Mouse (Mus musculus) macrophage (primary cell): ENCODE measurements around the gene Bcl2. TPM values are rescaled to one million over a fixed set of nuclear protein-coding genes. Genes with fewer than 3 reads are reported as not detected.
A peak's percentile ranks its signal among the peaks of the same experiment; 100 is the strongest.

Source experiments
- H3K27ac ChIP-seq: fragments of 350-480 bp; formaldehyde crosslinking; 2 replicates; pipeline ENCODE4 v1.9.0; 2021
- H3K36me3 ChIP-seq: fragments of 350-480 bp; formaldehyde crosslinking; 2 replicates; pipeline ENCODE4 v1.9.0; 2021; ENCODE audit errors: inconsistent target
- H3K4me3 ChIP-seq: fragments of 350-480 bp; formaldehyde crosslinking; 2 replicates; pipeline ENCODE4 v1.9.0; 2021; ENCODE audit errors: inconsistent target
- H3K79me2 ChIP-seq: fragments of 350-480 bp; formaldehyde crosslinking; 2 replicates; pipeline ENCODE4 v1.9.0; 2021; ENCODE audit errors: inconsistent target
- WGBS: methylation state at CpG from one replicate; pipeline ENCODE4 v1.1.7; 2026; ENCODE audit warnings: inconsistent platforms; ENCODE audit not compliant: missing documents; 5-methylcytosine and 5-hydroxymethylcytosine counted together
- polyA plus RNA-seq: library from polyadenylated mRNA; stranded (reverse); fragments of 250-400 nt; gene quantifications from 3 replicates; pipeline ENCODE4 v1.2.4, GENCODE M21; 2018; ENCODE audit warnings: inconsistent platforms

The Bcl2 gene
- polyA plus RNA-seq, 1 experiment from 2014 or later = 3.0 TPM

DNA sequence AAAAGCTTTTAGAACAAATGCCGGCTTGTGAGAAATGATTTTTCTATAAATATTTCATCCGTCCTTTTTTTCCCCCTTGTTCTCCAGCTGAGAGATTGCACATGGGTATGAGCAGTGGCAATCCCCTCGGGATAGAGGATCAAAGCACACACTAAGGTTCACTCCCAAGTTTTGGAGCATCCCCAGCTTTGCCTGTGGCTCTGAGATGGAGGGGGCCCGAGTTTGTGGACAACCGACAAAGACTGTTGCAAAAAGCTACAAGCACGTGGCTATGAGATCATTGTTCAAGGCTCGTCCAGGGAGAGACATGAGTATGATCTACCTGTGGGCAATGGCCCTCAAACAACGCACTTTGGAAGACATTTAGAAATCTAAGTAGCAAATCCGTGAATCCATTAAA lies 184.5 kb downstream of the Bcl2 start:
- no peak overlapping the region for H3K27ac ChIP-seq
- H3K4me3 ChIP-seq = no peak overlapping the region
- no peaks in the 10 kb centered on the region for H3K79me2 ChIP-seq
- WGBS = 97% methylated on average over 9 of the region's 9 CpGs
- H3K36me3 ChIP-seq = no peaks in the 10 kb centered on the region

DNA sequence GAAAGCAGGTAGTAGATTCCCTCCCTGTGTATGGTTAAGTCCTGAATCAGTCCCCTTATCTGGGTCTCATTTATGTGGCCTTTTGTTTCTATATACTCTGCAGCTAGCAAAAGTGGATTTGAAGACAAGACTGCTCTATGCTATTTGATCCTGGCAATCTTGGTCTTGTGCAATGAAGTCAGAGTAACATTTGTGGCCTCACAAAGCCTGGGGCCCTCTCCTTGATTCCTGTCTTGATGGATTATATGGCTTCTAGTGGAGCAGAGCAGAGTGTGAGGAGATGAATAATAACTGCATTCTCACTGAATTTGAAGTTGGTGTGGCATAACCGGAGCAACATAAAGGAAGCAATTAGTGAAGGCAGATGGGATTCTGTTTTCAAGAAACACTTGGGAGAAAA lies 186.5 kb downstream of the Bcl2 start:
- no peaks in the 10 kb centered on the region for H3K36me3 ChIP-seq
- 93% methylated on average over 1 of the region's 1 CpGs for WGBS
- H3K27ac ChIP-seq = no peak overlapping the region
- H3K79me2 ChIP-seq = no peaks in the 10 kb centered on the region
- no peak overlapping the region for H3K4me3 ChIP-seq

DNA sequence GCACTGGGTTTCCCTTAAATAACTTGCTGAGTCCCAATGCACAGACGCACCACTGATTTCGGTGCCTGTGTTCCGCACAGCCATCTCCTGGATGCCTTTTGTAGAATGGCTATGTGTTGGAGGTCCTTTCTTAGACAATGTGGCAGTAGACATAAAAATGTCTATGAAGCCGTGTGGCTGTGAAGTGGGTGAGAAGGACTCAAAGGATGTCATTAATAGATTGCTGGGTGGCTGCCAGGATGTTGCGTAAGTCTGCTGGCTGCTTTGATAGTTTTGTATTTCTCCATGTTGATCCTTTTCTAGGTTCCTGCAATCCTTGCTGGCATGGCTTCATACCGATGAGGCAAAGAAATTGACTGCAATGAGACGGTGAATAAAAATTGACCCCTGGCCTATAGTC lies 187.3 kb downstream of the Bcl2 start:
- H3K79me2 ChIP-seq = no peaks in the 10 kb centered on the region
- no peak overlapping the region for H3K27ac ChIP-seq
- no peaks in the 10 kb centered on the region for H3K36me3 ChIP-seq
- WGBS = 60% methylated on average over 7 of the region's 7 CpGs
- no peak overlapping the region for H3K4me3 ChIP-seq

DNA sequence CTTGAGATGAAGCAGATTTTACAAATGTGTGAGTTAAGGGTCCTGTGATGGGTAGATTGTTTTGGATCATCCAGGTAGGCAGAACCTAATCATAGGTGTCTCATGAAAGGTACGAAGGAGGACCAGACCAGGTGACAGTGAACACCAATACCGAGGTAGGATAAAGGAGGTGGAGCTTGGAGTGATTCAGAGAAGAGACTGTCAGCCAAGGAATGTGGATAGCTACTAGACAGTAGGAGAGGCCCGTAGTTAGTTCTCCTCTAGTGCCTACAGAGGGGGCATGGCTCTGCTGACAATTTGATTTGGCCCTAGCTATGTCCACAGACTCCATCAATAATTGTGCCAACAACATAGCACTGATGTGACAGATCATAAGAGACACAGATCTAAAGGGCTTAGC lies 188.0 kb downstream of the Bcl2 start:
- no peaks in the 10 kb centered on the region for H3K79me2 ChIP-seq
- no peak overlapping the region for H3K27ac ChIP-seq
- H3K4me3 ChIP-seq = no peak overlapping the region
- H3K36me3 ChIP-seq = no peaks in the 10 kb centered on the region
- WGBS = 87% methylated on average over 3 of the region's 3 CpGs

DNA sequence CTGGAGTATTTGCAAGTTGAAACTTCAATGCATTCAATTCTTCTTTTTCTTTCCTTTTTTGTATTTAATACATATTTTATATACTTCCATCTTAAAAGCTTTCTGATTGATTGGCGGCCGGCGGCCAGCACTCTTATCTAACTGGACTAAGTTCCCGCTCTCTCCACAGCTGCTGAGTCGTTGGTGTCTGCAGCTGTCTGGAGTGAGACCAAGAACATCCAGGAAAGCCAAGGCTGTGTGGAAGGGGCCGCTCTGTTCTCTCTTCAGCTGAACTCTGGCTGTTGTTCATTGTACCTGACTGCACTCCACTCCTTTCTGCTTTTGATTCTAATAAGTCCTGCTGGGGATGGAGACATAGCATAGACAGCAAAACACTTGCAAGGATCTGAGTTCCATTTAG lies 190.3 kb downstream of the Bcl2 start:
- Histone ChIP-seq H3K4me3 (no peak overlapping the region), H3K36me3 (no peaks in the 10 kb centered on the region), H3K79me2 (no peaks in the 10 kb centered on the region), H3K27ac (no peak overlapping the region)
- 76% methylated on average over 6 of the region's 6 CpGs for WGBS

DNA sequence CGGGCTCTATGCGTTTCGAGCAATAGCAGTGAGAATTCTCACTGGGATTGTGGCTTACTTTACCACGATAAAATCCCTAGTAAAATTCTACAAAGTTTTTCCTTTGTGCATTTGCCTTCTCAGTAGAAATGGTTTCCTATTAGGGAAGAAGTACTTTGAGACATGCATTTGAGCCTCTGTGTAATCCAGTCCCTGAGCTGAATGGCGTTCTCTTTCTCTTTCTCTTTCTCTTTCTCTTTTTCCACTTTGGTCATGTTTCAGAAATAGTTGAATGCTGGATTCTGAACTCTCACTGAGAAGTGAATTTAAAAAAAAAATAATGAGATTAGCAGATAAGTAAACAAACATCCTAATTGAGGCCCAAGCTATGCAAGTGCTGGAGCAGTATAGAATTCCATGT lies 191.1 kb downstream of the Bcl2 start:
- Histone ChIP-seq H3K4me3 (no peak overlapping the region), H3K79me2 (no peaks in the 10 kb centered on the region), H3K36me3 (no peaks in the 10 kb centered on the region), H3K27ac (no peak overlapping the region)
- 89% methylated on average over 5 of the region's 5 CpGs for WGBS

DNA sequence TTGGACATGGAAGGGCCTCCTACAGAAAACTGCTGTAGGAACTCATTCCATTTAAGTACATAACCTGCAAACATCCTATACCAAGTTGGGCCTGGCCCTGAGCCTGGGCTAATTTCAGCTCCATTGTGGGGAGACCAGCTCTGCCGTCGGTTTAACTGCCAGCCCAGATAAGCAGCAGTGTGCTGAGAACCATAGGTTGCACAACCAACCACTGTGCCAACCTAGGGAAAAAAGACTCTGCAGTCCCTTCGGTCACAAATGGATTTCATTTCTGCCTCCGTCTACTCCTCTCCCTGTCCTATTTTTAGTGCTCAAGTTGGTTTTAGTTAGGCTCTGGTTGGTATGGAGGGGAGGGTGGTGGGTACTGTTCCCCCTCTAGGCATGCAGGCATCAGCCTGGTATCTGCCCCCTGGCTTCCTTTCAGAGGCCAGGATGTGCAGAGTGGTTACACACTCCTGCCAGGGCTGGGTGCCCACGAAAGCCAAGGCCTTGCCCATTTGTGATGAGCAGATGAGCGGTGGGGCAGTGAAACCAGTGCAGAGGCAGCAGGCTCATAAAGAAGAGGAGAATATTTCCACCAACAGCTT lies 196.4 kb downstream of the Bcl2 start:
- no peak overlapping the region for H3K27ac ChIP-seq
- 50% methylated on average over 6 of the region's 6 CpGs for WGBS
- H3K4me3 ChIP-seq = no peak overlapping the region
- H3K36me3 ChIP-seq = no peaks in the 10 kb centered on the region
- no peaks in the 10 kb centered on the region for H3K79me2 ChIP-seq

DNA sequence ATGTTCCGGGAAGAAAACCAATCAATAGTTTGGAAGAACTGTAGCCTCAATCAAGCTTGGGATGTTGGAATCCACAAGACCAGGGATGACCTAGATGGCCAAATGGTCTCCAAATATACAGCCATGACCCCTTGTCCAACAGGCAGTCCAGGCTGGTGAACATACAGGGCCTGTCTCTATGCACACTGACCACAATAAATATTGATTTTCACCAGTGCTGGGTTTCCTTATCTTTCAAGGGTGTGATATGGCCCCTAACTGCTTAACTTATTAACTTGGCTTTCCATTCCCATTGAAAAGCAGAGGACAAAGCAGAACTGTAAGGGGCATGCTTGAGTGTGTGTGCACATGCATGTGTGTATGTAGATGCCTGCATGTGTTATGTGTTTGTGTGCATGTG lies 197.0 kb downstream of the Bcl2 start:
- Histone ChIP-seq H3K27ac (no peak overlapping the region), H3K4me3 (no peak overlapping the region), H3K36me3 (no peaks in the 10 kb centered on the region), H3K79me2 (no peaks in the 10 kb centered on the region)
- WGBS = 86% methylated on average over 1 of the region's 1 CpGs

DNA sequence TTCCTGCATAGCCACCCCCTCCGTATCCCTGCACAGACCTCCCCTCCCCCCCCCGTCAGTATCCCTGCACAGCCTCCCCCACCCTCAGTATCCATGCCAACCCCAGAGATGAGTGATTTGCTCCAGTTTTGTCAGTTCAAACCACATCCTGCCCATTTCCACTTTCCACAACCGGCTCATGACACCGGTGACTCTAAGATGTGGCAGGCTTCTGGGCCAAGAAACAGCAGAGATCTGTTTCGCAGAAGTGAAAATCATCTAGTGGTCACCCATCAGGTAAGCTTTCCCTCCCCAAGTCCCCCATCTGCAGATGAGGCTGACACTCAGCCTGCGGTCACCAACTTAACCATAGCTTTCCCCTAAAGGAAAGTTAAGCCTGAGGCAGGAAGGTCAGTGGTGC lies 198.5 kb downstream of the Bcl2 start:
- H3K36me3 ChIP-seq = no peaks in the 10 kb centered on the region
- H3K79me2 ChIP-seq = no peaks in the 10 kb centered on the region
- H3K4me3 ChIP-seq = no peak overlapping the region
- WGBS = 39% methylated on average over 5 of the region's 6 CpGs
- no peak overlapping the region for H3K27ac ChIP-seq

DNA sequence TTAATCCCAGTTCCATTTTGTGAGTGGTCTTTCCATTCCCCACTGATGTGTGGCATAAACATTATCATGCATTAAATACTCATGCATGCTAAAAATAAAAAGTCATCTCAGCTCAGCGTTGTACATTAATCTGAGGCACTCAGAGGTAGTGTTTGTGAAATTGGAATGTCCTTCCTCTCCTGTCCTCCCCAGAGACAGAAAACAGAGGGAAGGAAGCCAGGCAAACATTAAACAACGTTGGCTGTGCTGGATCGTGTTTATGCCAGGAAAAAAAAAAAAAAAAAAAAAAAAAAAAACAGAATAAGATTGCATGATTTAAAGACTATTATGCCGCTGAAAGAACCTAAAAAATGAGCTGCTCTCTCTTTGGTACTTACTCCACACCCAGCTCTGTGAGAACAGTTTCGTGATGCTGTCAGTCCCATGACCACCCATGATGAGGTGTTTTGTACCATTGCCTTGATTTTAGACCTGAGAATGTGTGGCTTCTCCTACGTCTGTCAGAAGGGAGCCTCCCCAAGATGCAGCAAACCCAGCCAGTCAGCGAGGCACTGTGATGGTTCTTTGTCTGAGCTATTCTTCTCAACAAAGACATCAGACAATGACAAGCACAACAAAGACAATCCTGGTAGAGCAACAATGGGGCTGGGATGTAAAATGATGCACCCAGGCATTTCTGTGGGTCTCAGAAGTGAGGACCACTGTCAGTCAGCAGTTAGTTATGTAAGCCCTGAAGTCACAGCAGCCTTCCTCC lies 200.0 kb downstream of the Bcl2 start:
- 46% methylated on average over 6 of the region's 7 CpGs for WGBS
- no peak overlapping the region for H3K4me3 ChIP-seq

DNA sequence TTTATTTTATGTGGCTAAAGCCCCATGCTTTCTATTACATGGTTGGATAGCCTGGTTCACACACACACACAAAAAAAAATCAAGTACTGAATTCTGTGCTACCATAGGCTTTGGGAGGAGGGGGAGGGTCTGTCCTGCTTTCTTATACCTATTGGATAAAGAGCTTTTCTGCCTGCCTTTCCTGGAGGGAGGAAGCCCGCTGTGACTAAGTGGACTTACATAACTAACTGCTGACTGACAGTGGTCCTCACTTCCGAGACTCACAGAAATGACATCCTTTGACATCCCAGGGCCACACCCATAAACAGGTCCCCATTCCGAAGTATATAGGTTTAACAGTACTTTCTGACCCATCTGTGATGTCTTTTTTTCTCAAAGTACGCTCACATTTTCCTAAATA lies 200.6 kb downstream of the Bcl2 start:
- Histone ChIP-seq H3K79me2 (no peaks in the 10 kb centered on the region), H3K36me3 (no peaks in the 10 kb centered on the region), H3K4me3 (no peak overlapping the region), H3K27ac (no peak overlapping the region)
- 32% methylated on average over 4 of the region's 4 CpGs for WGBS

More for the DNA sequence above, 200.0 kb downstream of the Bcl2 start:
- H3K27ac ChIP-seq = no peak overlapping the region
- H3K36me3 ChIP-seq = no peaks in the 10 kb centered on the region
- H3K79me2 ChIP-seq = no peaks in the 10 kb centered on the region

DNA sequence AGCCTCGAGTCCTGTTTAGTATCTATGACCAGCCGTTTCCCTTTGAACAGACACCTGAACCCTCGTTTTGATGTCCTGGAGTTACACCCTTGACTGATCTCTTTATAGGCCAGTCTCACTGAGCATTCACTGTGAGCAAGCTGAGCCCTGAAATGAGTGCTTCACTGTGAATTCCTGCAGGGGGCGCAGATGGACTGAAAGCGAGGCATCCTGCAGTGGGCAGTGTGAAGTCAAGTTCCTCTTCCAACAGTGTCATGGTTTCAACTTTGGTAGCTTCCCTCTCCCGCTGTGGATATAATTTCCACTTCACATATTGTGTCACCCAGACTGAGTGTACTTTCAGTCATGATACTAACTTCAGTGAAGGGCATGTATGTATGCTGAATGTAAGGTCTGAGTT lies 202.5 kb downstream of the Bcl2 start:
- 5% methylated on average over 6 of the region's 6 CpGs for WGBS
- H3K27ac ChIP-seq = peak overlapping the region; percentile 28; the same call in 1 of the 2 replicates
- H3K36me3 ChIP-seq = no peaks in the 10 kb centered on the region
- no peaks in the 10 kb centered on the region for H3K79me2 ChIP-seq
- H3K4me3 ChIP-seq = no peak overlapping the region

DNA sequence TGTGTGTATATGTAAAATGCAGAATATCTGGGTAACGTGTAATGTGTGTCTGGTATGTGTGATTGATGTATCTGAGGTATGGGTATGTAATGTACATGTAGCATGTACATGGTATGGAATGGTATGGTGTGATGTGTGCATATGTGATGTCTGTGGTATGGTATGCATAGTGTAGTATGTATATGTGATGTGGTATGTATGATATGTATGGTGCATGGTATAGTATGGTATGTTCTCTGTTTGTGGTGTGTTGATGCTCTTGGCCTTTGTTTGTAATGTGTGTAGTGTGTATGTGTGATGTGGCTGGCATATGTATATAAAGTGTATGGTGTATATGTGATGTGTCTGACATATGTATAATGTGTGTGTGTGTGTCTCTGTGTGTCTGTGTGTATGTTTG lies 206.5 kb downstream of the Bcl2 start:
- Histone ChIP-seq H3K36me3 (no peaks in the 10 kb centered on the region), H3K4me3 (no peak overlapping the region), H3K79me2 (no peaks in the 10 kb centered on the region), H3K27ac (no peak overlapping the region)
- 88% methylated on average over 1 of the region's 1 CpGs for WGBS

DNA sequence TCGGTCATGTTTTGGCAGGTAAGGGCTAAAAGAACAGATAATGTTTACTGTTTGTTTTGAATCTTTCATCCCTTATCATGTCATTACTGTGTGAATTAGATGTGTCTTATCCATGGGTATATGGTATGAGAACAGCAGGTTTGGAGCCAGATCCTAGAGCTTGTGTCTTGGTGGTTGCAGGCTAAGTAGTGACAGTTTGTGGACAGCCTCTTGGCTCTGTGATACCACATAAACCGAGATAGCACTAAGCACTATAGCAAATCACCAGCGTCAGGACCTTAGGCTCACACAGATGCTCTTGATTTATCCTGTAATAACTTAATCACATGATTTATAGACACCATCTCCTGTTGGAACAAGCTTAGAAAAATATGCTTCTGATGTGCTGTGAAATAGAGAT lies 210.2 kb downstream of the Bcl2 start:
- H3K36me3 ChIP-seq = no peaks in the 10 kb centered on the region
- H3K79me2 ChIP-seq = no peaks in the 10 kb centered on the region
- WGBS = 97% methylated on average over 3 of the region's 3 CpGs
- H3K27ac ChIP-seq = no peak overlapping the region
- no peak overlapping the region for H3K4me3 ChIP-seq

DNA sequence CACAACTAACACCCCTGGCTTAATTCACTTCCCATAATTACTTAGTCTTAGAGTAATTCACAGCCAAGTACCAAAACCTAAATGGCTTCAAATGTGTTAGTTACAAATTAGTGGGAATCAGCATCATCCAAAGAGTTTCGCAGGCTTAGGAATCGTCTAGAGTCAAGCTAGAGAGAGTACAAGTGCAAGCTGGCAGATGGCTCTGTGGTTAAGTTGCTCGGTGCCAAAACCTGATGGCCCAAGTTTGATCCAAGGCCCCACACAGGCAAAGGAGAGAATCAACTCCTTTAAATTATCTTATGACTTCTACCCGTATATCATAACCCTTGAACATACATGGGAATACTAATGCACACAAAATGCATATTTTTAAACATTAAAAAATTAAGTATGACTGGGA lies 210.7 kb downstream of the Bcl2 start:
- Histone ChIP-seq H3K27ac (no peak overlapping the region), H3K79me2 (no peaks in the 10 kb centered on the region), H3K4me3 (no peak overlapping the region), H3K36me3 (no peaks in the 10 kb centered on the region)
- WGBS = 100% methylated on average over 4 of the region's 4 CpGs

DNA sequence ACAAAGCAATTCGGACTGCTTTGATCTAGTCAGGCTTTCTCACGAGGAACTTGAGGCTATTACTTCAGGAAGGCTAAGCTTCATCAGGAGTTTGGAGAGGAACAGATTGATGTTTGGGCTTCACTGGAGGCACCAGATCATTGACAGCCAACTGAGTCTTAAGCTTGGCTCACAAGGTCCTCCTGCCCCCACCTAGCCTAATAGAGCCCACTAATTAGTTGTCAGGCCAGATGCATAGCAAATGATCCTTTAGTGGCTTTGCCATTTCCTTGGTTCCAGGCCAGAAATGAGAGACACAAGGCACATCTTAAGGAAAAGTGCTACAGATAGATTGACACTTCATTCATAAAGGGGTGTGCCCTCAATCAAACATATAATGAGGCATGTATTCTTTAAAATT lies 216.1 kb downstream of the Bcl2 start:
- Histone ChIP-seq H3K79me2 (no peaks in the 10 kb centered on the region), H3K27ac (no peak overlapping the region), H3K36me3 (no peaks in the 10 kb centered on the region), H3K4me3 (no peak overlapping the region)
- 81% methylated on average over 2 of the region's 2 CpGs for WGBS
